Mouse (Mus musculus): ENCODE data around the gene Pctp. TPM values are rescaled to one million over a fixed set of nuclear protein-coding genes. Genes with fewer than 3 reads are reported as not detected.

The Pctp gene
- polyA plus RNA-seq, 1 experiment from 2014 or later: 1.9 TPM

DNA sequence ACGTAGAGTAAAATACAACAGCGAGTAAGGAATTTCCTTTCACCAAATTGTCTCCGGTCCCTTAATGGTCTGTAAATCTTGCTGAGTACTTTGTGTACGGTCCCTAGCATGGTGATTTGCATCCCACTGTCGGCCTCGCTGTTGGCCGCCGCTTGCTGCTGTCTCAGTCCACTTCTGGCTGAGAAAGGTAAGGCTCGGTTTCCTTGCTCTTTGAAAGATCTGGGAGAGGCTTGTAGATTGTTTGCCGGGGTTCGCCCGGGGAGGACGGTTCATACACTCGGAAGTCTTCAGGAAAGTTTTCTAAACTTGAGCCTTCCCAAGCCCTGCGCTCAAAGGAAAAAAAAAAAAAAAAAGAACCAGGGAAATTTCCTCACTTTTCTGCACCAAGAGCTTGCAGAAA lies 27.9 kb upstream of the Pctp start:
- under 1% methylated on average over 15 of the region's 15 CpGs for WGBS
- no peaks in the 10 kb centered on the region for H3K36me3 ChIP-seq
- peaks cover 20% of the 10 kb centered on the region for H3K27me3 ChIP-seq
- H3K27ac ChIP-seq: no peak overlapping the region
- peak overlapping the region; percentile 26; the same call in 1 of the 2 replicates for H3K9ac ChIP-seq
- peak overlapping the region; percentile 54 for H3K4me2 ChIP-seq
- H3K9me3 ChIP-seq: no peaks in the 10 kb centered on the region
- peak overlapping the region; percentile 33 for H3K4me3 ChIP-seq
- ATAC-seq (ENCODE audit: low FRiP score): no peak
- peaks cover 40% of the 10 kb centered on the region for H3K4me1 ChIP-seq (replicated peaks)

DNA sequence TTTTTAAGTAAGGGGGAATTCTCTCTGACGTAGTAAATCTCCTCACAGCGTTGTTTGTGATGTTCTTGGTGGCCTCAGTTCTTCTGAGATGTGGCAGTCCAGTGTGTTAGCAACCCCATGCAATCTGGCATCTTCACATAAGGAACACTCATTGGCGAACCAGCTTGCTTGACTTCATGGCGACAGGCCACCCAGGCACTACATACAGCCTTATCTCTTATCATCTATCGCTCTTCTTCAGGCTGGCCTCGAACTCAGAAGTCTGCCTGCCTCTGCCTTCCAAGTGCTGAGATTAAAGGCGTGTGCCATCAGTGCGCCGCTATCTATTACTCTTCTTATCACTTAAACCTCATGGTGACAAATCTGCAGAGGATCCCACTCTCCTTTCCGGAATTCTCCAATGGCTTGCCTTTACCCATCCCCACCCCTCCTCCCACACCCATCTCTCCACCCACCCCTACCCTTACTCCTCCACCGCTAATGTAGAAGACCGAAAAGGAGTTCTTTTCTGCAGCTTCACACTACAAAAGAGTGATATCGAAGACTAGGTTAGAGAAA lies 27.2 kb upstream of the Pctp start, which contains the start of gene Tmem100:
Gene Tmem100, plus strand, starts transcription at position 508 of the 558 bp plus-strand sequence.
- Histone ChIP-seq H3K27me3 (peaks cover 20% of the 10 kb centered on the region), H3K36me3 (no peaks in the 10 kb centered on the region), H3K4me3 (peak within 1 kb of the TSS; percentile 33), H3K4me1 (replicated peaks) (peaks cover 40% of the 10 kb centered on the region), H3K9me3 (no peaks in the 10 kb centered on the region), H3K9ac (peak within 1 kb of the TSS; percentile 51; the same call in 1 of the 2 replicates), H3K27ac (no peak within 1 kb of the TSS), H3K4me2 (peak within 1 kb of the TSS; percentile 54)
- no peak for ATAC-seq (ENCODE audit: low FRiP score)
- WGBS: 51% methylated on average over 13 of the region's 13 CpGs

DNA sequence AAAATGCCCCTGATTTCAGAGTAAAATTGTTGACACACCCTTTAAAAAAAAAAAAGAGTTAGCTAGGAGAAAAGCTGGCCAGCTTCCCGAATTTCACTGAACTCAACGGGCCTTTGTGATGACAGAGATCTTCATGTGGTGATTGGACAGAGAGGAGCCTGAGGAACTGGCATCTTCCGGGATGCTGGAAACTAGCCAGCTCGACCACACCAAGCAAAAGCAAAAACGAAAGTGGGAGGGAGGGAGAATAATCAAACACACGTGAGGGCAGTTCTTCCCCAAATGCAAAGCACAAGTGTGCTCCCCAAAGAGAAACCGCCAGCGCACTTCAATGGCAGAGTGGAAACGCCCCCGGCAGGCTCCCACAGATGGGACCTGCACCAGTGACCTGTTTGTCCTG lies 26.7 kb upstream of the Pctp start:
- Histone ChIP-seq H3K4me1 (replicated peaks) (peaks cover 40% of the 10 kb centered on the region), H3K27ac (no peak overlapping the region), H3K4me3 (0 out of 2 replicates have a peak overlapping the region, but pooled peaks have one; percentile 9), H3K27me3 (peaks cover 20% of the 10 kb centered on the region), H3K9ac (0 out of 2 replicates have a peak overlapping the region, but pooled peaks have one; percentile 51), H3K9me3 (no peaks in the 10 kb centered on the region), H3K4me2 (peak overlapping the region; percentile 54), H3K36me3 (no peaks in the 10 kb centered on the region)
- 35% methylated on average over 10 of the region's 10 CpGs for WGBS
- ATAC-seq (ENCODE audit: low FRiP score): no peak

DNA sequence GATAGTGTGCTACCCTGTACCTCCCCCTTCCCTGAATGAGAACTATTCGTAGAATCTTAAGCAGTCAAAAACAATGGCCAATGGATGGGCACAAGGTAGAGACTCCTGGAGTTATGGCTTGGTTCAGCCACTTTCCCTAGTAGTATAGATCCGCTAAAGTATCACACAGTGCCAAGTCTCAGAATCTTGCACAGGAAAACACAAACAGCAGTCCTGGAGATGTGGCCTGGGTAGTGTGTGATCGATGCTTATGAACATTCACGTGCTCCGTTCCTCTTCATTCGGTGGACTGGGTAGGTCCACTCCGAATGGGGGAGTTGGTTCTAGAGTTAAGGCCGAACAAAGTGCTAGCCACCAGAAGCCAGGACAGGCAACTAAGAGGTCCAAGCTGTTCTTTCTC lies 26.1 kb upstream of the Pctp start:
- no peak overlapping the region for H3K27ac ChIP-seq
- 93% methylated on average over 8 of the region's 8 CpGs for WGBS
- H3K27me3 ChIP-seq: peaks cover 20% of the 10 kb centered on the region
- no peak overlapping the region for H3K4me3 ChIP-seq
- no peaks in the 10 kb centered on the region for H3K9me3 ChIP-seq
- peaks cover 40% of the 10 kb centered on the region for H3K4me1 ChIP-seq (replicated peaks)
- H3K9ac ChIP-seq: no peak overlapping the region
- no peak for ATAC-seq (ENCODE audit: low FRiP score)
- H3K4me2 ChIP-seq: no peak overlapping the region
- no peaks in the 10 kb centered on the region for H3K36me3 ChIP-seq

DNA sequence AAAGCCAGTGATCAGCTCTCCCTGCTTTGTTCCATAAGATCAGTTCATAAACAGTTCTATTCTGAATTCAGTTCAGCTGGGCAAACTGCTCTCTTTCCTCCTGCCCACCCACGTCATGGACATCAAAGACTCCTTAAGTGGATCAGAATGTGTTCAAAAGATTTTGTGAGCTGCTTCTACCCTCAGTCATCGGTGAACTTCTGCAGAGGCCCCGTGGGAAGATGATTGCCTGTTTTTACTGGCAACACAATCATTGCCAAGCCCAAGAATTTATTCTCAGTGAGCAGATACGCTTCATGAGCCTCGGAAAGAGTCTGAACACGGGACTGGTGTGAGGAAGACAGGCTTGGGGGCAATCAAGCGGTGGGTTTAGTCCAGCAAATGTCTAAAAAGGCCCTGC lies 24.5 kb upstream of the Pctp start:
- no peak for ATAC-seq (ENCODE audit: low FRiP score)
- Histone ChIP-seq H3K9ac (no peak overlapping the region), H3K9me3 (no peaks in the 10 kb centered on the region), H3K4me2 (no peak overlapping the region), H3K27ac (no peak overlapping the region), H3K4me1 (replicated peaks) (peaks cover 30% of the 10 kb centered on the region), H3K36me3 (no peaks in the 10 kb centered on the region), H3K27me3 (peaks cover 18% of the 10 kb centered on the region), H3K4me3 (no peak overlapping the region)
- WGBS: 56% methylated on average over 7 of the region's 7 CpGs

DNA sequence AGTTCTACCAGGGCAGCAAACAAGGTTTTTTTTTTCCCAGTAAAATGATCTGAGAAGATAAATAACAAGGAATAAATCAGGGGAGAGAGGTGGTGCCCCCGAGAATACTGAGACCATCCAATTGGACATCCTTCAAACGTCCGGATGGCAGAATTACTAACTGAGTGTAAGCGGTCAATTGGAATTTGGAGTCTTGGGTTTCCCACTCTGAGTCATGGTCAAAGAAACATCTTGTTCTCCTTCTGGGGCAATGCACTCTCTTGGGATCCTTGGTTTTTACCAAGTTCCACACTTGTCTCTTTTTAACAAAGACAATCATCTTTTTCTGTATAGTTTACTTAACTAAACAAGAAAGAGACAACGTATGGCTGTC lies 24.1 kb upstream of the Pctp start:
- Histone ChIP-seq H3K27me3 (peaks cover 14% of the 10 kb centered on the region), H3K4me2 (no peak overlapping the region), H3K9me3 (no peaks in the 10 kb centered on the region), H3K9ac (no peak overlapping the region), H3K36me3 (no peaks in the 10 kb centered on the region), H3K4me3 (no peak overlapping the region), H3K4me1 (replicated peaks) (peaks cover 30% of the 10 kb centered on the region), H3K27ac (no peak overlapping the region)
- no peak for ATAC-seq (ENCODE audit: low FRiP score)
- 69% methylated on average over 5 of the region's 5 CpGs for WGBS

DNA sequence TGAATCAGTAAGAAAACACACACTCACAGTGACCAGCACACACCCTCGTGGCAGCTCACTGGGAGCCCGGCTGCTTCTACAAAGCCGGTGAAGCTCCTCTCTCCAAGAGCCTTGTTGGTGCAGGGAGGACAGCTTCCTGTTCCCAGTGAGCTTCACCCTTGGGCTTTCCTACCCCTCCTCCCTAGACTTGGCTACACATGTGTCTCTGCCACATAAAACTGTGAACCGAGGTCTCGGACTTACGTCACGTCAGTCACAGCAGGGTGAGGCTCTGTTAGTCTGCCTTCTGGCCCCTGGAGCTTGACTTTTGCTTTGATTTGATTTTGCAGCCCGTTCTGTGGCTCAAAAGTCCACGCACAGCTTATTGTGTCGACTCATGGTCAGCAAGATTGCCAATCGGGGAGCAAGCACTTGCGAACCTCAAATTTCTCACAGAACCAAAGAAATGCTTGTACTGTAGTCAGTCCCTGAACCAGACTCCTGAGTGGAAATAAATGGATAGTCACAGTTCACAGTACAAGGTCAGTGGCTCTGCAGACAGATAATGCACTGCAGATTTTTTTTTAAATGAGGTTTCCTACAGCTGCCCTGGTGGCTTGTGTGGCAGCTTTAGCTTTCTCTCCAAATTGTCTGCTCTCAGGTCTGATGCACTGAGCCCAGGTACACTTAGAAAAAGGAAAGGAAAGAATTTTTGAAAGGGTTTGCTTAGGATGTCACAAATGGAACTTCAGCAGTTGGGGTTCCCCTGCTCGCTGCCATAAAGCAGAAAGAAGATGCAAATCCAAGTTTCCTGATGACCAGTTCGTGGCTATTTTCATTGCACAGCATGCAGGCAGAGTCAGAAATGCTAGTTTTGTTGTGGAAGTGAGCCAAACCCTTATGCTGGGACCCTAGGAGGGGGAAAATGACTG lies 23.5 kb upstream of the Pctp start:
- Histone ChIP-seq H3K9ac (no peak overlapping the region), H3K27ac (no peak overlapping the region), H3K36me3 (no peaks in the 10 kb centered on the region), H3K4me1 (replicated peaks) (peaks cover 29% of the 10 kb centered on the region), H3K9me3 (no peaks in the 10 kb centered on the region), H3K27me3 (peaks cover 8% of the 10 kb centered on the region), H3K4me2 (no peak overlapping the region), H3K4me3 (no peak overlapping the region)
- 70% methylated on average over 14 of the region's 14 CpGs for WGBS
- ATAC-seq (ENCODE audit: low FRiP score): no peak

DNA sequence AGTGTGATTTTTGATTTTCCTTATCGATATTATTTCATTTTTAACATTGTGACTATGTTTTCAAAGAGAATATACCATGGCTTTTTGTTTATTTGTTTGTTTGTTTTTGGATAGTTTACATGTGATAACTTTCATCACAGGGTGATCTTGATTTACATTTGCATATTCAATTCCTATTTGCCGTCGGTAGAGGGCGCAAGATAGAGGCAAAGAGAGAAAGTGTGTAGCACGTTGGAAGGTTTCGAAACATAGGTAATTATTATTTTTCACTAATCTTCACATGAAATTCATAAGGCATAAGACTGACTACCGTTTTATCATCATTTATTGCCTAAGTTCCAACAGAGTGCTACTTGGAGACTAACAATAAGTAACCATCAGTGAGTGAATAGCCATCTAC lies 16.5 kb upstream of the Pctp start:
- Histone ChIP-seq H3K9me3 (no peaks in the 10 kb centered on the region), H3K27me3 (0 out of 2 replicates have a peak, but pooled peaks cover 4% of the 10 kb centered on the region), H3K9ac (no peak overlapping the region), H3K27ac (no peak overlapping the region), H3K4me3 (no peak overlapping the region), H3K4me2 (no peak overlapping the region), H3K36me3 (no peaks in the 10 kb centered on the region), H3K4me1 (replicated peaks) (no peaks in the 10 kb centered on the region)
- ATAC-seq (ENCODE audit: low FRiP score): no peak
- WGBS: 19% methylated on average over 7 of the region's 7 CpGs

DNA sequence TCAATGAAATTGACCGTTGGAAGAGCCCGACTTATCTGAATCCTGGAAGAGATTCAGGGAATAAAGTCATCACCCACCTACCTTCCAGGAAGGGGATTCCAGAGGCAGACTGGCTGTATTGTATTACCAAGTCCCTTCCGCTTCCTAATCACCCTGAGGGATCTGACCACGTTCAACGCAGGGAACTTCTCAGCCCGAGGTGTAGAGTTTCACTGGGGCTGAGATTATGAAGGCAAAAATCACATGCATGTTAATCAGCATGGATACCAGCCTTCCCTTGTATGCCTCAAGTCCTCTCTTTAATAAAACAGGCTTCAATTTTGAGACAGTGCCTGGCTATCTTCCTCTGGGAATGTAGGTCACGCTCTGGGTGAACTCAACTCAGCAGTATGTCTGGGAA lies 12.6 kb upstream of the Pctp start:
- Histone ChIP-seq H3K9ac (no peak overlapping the region), H3K9me3 (no peaks in the 10 kb centered on the region), H3K4me1 (replicated peaks) (no peaks in the 10 kb centered on the region), H3K4me2 (no peak overlapping the region), H3K27me3 (0 out of 2 replicates have a peak, but pooled peaks cover 4% of the 10 kb centered on the region), H3K36me3 (no peaks in the 10 kb centered on the region), H3K27ac (no peak overlapping the region), H3K4me3 (no peak overlapping the region)
- whole genome bisulfite sequencing: 72% methylated on average over 7 of the region's 7 CpGs
- no peak for ATAC-seq (ENCODE audit: low FRiP score)

DNA sequence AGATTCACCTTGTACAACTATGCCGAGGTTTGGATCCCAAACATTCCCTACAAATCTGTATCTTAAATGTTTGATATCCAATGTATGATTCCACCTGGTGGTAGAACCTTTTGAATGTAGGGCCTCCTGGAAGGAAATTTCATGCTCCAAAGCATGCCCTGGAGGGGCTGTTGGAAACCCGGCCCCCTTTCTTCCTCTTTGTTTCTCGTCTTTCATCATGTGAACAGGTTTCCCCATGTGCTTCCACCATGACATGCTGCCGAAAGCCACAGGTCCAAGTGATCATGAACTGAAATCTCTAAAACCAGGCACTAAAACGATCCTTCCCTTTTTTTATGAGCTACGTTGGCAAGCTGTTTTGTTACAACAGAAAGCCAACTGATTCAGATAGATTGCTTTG lies 11.0 kb upstream of the Pctp start:
- Histone ChIP-seq H3K9ac (no peak overlapping the region), H3K27me3 (peaks cover 8% of the 10 kb centered on the region; the same call in 1 of the 2 replicates), H3K4me1 (replicated peaks) (no peaks in the 10 kb centered on the region), H3K27ac (no peak overlapping the region), H3K36me3 (no peaks in the 10 kb centered on the region), H3K4me2 (no peak overlapping the region), H3K9me3 (no peaks in the 10 kb centered on the region), H3K4me3 (no peak overlapping the region)
- WGBS: 88% methylated on average over 6 of the region's 6 CpGs
- ATAC-seq (ENCODE audit: low FRiP score): no peak

DNA sequence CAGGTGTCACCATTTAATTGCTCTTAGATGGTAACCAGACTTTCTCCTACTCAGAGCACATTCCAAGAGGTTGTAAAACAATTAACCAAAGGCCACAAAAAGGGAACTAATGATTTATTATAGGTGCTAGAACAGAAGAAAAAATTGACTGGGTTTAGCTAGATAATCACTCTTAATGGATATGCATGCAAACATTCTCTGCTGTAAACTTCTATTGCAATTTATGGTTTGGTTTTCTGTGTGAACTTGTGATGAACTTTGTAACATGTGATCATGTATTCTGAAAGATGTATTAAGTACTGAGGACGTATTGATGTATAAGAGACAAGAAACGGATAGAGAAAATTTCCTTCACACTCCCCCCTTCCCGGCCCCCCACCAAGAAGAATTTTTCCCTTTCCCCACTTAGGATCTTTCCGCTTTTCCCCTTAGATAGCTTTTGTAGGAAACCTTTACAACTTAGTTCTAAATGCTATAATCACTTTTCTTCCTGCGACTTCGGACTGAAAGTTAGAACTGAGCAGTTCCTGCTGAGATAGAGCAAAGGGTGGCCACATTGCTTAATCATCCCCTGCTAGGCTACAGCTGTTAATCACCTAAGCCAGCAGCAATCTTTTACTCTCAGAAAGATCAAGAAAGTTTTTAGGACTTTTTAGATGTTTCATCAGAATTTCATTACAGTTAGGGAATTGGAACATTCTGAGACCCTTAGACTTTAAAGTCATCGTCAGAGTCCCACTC lies 5.3 kb upstream of the Pctp start:
- Histone ChIP-seq H3K4me2 (no peak overlapping the region), H3K9ac (no peak overlapping the region), H3K27ac (no peak overlapping the region), H3K4me3 (no peak overlapping the region), H3K36me3 (no peaks in the 10 kb centered on the region), H3K4me1 (replicated peaks) (peaks cover 1% of the 10 kb centered on the region; the same call in 1 of the 2 replicates), H3K27me3 (peaks cover 4% of the 10 kb centered on the region; the same call in 1 of the 2 replicates), H3K9me3 (no peaks in the 10 kb centered on the region)
- ATAC-seq (ENCODE audit: low FRiP score): no peak
- WGBS: 49% methylated on average over 7 of the region's 7 CpGs

DNA sequence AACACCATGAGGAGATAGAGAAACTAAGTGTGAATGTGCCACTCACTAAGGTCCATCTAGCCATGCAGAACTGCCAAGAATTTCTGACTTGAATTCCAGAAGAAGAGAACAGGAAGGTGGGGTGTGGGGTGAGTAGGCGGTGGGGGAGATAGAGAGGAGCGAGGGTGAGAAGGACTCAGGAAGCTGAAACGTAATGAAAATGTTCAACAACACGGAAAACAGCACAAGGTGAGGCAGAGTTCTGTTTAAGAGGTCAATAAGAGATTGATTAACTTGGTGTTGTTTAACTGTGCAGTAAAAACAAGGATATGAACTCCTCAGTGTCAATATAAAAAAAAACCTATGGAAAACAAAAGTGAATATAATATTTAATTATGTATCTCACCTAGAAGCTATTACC lies 3.4 kb upstream of the Pctp start:
- Histone ChIP-seq H3K27me3 (peaks cover 13% of the 10 kb centered on the region), H3K4me3 (no peak overlapping the region), H3K4me1 (replicated peaks) (peaks cover 11% of the 10 kb centered on the region), H3K4me2 (no peak overlapping the region), H3K27ac (no peak overlapping the region), H3K36me3 (no peaks in the 10 kb centered on the region), H3K9me3 (no peaks in the 10 kb centered on the region), H3K9ac (no peak overlapping the region)
- 70% methylated on average over 4 of the region's 4 CpGs for WGBS
- no peak for ATAC-seq (ENCODE audit: low FRiP score)

All from hindbrain, embryonic 13.5 days (tissue).